Mouse (Mus musculus) adrenal gland, adult 8-10 months (tissue): ENCODE results near the gene Ppia. TPM values are rescaled to one million over a fixed set of nuclear protein-coding genes. Genes with fewer than 3 reads are reported as not detected.
A peak's percentile ranks its signal among the peaks of the same experiment; 100 is the strongest.
"Not testable (repeated sequence)": the region's sequence is repeated elsewhere in the genome, so short reads cannot be mapped to it uniquely, and the experiment has no call there.

Experiments
- DNase-seq: peaks from one replicate; pipeline ENCODE4 v3.0.0; 2022
- microRNA-seq, 2 experiments: library from miRNA; unstranded; fragments of <30 nt; microRNA quantifications; one replicate each; pipeline ENCODE4 v1.2.0; 2022
- total RNA-seq, 4 experiments: library from RNA; stranded (reverse); gene quantifications; 2 replicates each; pipeline ENCODE4 v1.2.4; 2022

Gene Ppia
- total RNA-seq, 4 experiments from 2014 or later: 1,457 to 1,759 (median 1,529) TPM

GRCm38 (mm10) chr11:6443102-6443501 lies 27.9 kb downstream of the Ppia start:
- DNase-seq: no peak

- DNase-seq: no peak
Measured at GRCm38 (mm10) chr11:6443727-6444076, 28.5 kb downstream of the Ppia start.

GRCm38 (mm10) chr11:6444077-6444853 lies 29.0 kb downstream of the Ppia start, which contains the start of gene H2afv:
TSS of gene H2afv (minus strand) at chr11:6444443.
- peak; percentile 99 for DNase-seq

GRCm38 (mm10) chr11:6445441-6445840 lies 30.2 kb downstream of the Ppia start:
- no peak for DNase-seq

- DNase-seq: no peak
Measured at GRCm38 (mm10) chr11:6445951-6446350, 30.7 kb downstream of the Ppia start.

- DNase-seq: no peak
Measured at GRCm38 (mm10) chr11:6447493-6447892, 32.2 kb downstream of the Ppia start.

GRCm38 (mm10) chr11:6448155-6448554 lies 32.9 kb downstream of the Ppia start:
- not testable (repeated sequence) for DNase-seq

GRCm38 (mm10) chr11:6456083-6456482 lies 40.8 kb downstream of the Ppia start:
- DNase-seq: no peak

- DNase-seq: no peak
Measured at GRCm38 (mm10) chr11:6463159-6463837, 48.1 kb downstream of the Ppia start.

GRCm38 (mm10) chr11:6465122-6465521 lies 49.9 kb downstream of the Ppia start:
- peak; percentile 29 for DNase-seq

- DNase-seq: peak; percentile 34
Measured at GRCm38 (mm10) chr11:6468541-6468940, 53.3 kb downstream of the Ppia start.

Small RNA genes within 50 kb of the gene (microRNA-seq; reads per million reads assigned to microRNA genes)
- 0.34 to 0.35 reads per million in 2 experiments for gene Mir7651

Other genes with a start within 250 kb of the Ppia start
- gene A730071L15Rik, start 215.4 kb upstream of the Ppia start, total RNA-seq: under 1 TPM in 2 of 4 experiments, not detected in 2; 0.17 to 0.30 TPM
- gene Nudcd3, start 215.0 kb upstream of the Ppia start, total RNA-seq: 10 to 100 TPM; 69.6 to 92.4 (median 82.8) TPM
- under 1 TPM in 2 of 4 experiments, not detected in 2; 0.13 to 0.15 TPM for gene Npc1l1, start 185.3 kb upstream of the Ppia start, total RNA-seq
- 10 to 100 TPM; 55.2 to 69.7 (median 60.3) TPM for gene Ddx56, start 147.7 kb upstream of the Ppia start, total RNA-seq
- gene Tmed4, start 140.6 kb upstream of the Ppia start, total RNA-seq: 100 to 1,000 TPM; 116 to 136 (median 128) TPM
- gene Ogdh, start 123.8 kb upstream of the Ppia start, total RNA-seq: 100 to 1,000 TPM; 373 to 593 (median 476) TPM
- gene Zmiz2, start 26.4 kb upstream of the Ppia start, total RNA-seq: 10 to 100 TPM; 51.9 to 66.8 (median 59.9) TPM
- 10 to 100 TPM; 68.9 to 84.3 (median 80.5) TPM for gene H2afv, start 29.0 kb downstream of the Ppia start, total RNA-seq
- 10 to 100 TPM; 54.2 to 62.0 (median 60.9) TPM for gene Purb, start 60.5 kb downstream of the Ppia start, total RNA-seq
- gene Myo1g, start 105.5 kb downstream of the Ppia start, total RNA-seq: 1 to 10 TPM; 2.1 to 4.8 (median 3.4) TPM
- 10 to 100 TPM; 35.8 to 40.8 (median 40.5) TPM for gene Ccm2, start 131.4 kb downstream of the Ppia start, total RNA-seq
- gene Nacad, start 190.6 kb downstream of the Ppia start, total RNA-seq: 1 to 10 TPM; 1.2 to 2.8 (median 1.8) TPM
- 10 to 100 TPM; 49.3 to 68.1 (median 60.4) TPM for gene Tbrg4, start 210.6 kb downstream of the Ppia start, total RNA-seq
- gene Wap, start 223.2 kb downstream of the Ppia start, total RNA-seq: not detected
- 10 to 100 TPM; 15.8 to 20.8 (median 19.9) TPM for gene Ramp3, start 243.1 kb downstream of the Ppia start, total RNA-seq